Mouse (Mus musculus): ENCODE measurements around the gene Gm21637.
"Not testable (repeated sequence)": the region's sequence is repeated elsewhere in the genome, so short reads cannot be mapped to it uniquely, and the experiment has no call there.

Gene Gm21637

DNA sequence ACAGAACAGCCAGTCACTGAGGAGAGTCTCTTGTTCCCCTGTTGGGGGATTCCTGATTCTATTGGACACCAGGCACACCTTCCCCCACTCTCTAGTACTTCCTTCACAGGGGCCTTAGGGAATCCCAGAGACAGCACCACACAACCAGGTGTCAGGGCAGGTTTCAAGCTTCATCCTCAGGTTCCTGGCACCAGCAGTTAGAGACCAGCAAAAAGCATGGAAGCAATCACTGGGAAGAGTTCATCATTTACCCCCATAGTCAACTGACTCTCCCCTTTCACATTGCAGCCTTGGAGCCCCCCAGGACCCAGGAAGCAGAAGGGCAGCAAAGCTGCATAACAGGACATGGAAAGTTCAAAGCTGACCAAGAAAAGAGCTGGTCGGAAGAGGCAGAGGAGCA lies at the start of gene Gm21637:
Gm21637 (plus strand) TSS at position 301 of the 400 bp plus-strand sequence.
- in situ Hi-C loops (cut with MboI, MseI), result not testable (repeated sequence)

All from T-helper 2 cell (primary cell).